Mouse (Mus musculus): ENCODE data around the gene Guk1. TPM values are rescaled to one million over a fixed set of nuclear protein-coding genes. Genes with fewer than 3 reads are reported as not detected.

Gene Guk1
- polyA plus RNA-seq, 1 experiment from 2014 or later = 130 TPM

DNA sequence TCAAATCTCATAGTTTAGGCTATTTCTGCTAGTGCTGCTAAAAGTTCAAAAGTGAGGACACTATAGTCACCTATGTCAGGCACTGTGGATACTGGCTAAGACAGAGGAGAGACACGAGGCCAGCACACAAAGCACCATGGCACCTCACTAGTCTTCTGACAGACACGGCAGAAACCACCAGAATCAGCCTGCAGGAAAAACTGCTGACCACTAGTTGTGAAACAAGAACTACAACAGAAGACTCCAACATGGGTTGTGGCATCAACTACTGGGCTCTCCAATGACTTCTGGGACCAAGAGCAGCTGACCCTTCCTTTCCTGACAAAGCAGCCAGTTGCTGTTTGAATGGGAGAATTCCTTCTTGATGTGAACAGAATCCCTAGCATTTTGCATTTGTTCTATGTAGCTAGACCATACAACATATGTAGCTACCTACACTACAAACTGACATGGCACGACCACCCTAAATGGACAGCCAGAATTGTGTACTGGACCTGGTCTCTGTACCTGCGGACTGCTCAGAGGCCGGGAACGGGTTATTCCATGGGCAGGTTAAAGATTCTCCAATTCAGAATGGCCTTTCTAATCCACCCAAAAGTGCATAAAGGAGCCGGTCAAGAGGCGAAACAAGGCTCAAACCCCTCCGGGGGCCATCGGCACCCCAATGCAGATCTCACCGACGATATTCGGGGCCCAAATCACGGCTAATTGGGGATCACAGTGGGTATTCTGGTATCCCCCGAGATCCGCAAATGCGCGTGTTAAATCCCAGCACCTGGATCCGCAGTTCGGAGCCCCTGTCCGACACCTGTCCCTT is 35.0 kb upstream of the Guk1 start:
- 4% methylated on average over 21 of the region's 21 CpGs for WGBS
- Histone ChIP-seq H3K9ac (replicated peaks; ENCODE audit: low read depth, low read length) (peak overlapping the region; percentile 91), H3K27me3 (ENCODE audit: control insufficient read depth, insufficient read depth, low read length) (no peaks in the 10 kb centered on the region), H3K4me2 (replicated peaks; ENCODE audit: low read depth, low read length) (peak overlapping the region; percentile 82), H3K9me3 (ENCODE audit: control insufficient read depth, low read depth, low read length) (no peaks in the 10 kb centered on the region), H3K36me3 (ENCODE audit: control insufficient read depth, insufficient read depth, low read length) (peaks cover 3% of the 10 kb centered on the region; the same call in 1 of the 2 replicates), H3K27ac (ENCODE audit: low read length) (peak overlapping the region; percentile 97), H3K4me3 (ENCODE audit: low read depth, low read length) (peak overlapping the region; percentile 92), H3K4me1 (ENCODE audit: control insufficient read depth, insufficient read depth, low read length) (peaks cover 24% of the 10 kb centered on the region)
- no peak for ATAC-seq (ENCODE audit: insufficient number of reproducible peaks, insufficient read depth, low FRiP score, low read depth)

DNA sequence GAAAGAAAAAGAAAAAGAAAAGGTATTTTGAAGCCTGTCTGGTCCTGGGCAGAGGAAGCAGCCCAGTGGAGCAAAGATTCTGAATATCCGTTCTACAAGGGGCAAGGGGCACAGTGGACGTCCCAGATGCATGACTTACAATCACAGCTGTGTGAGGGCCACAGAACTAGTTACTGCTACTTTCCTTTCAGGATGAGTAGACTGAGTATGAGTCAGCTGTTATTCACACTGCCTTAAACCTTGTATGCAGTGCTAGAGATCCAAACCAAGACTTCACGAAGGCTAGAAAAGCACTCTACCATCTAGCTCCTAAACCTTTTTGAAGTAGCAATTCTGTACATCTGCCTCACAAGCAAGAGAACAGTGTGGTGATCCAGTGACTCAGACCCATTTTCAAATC is 34.2 kb upstream of the Guk1 start:
- no peaks in the 10 kb centered on the region for H3K27me3 ChIP-seq (ENCODE audit: control insufficient read depth, insufficient read depth, low read length)
- peak overlapping the region; percentile 82 for H3K4me2 ChIP-seq (replicated peaks; ENCODE audit: low read depth, low read length)
- H3K9ac ChIP-seq (replicated peaks; ENCODE audit: low read depth, low read length) = peak overlapping the region; percentile 91
- peaks cover 26% of the 10 kb centered on the region for H3K4me1 ChIP-seq (ENCODE audit: control insufficient read depth, insufficient read depth, low read length)
- no peaks in the 10 kb centered on the region for H3K9me3 ChIP-seq (ENCODE audit: control insufficient read depth, low read depth, low read length)
- H3K4me3 ChIP-seq (ENCODE audit: low read depth, low read length) = peak overlapping the region; percentile 92
- H3K36me3 ChIP-seq (ENCODE audit: control insufficient read depth, insufficient read depth, low read length) = peaks cover 3% of the 10 kb centered on the region; the same call in 1 of the 2 replicates
- H3K27ac ChIP-seq (ENCODE audit: low read length) = 0 out of 2 replicates have a peak overlapping the region, but pooled peaks have one; percentile 11
- WGBS = 34% methylated on average over 3 of the region's 3 CpGs
- no peak for ATAC-seq (ENCODE audit: insufficient number of reproducible peaks, insufficient read depth, low FRiP score, low read depth)

DNA sequence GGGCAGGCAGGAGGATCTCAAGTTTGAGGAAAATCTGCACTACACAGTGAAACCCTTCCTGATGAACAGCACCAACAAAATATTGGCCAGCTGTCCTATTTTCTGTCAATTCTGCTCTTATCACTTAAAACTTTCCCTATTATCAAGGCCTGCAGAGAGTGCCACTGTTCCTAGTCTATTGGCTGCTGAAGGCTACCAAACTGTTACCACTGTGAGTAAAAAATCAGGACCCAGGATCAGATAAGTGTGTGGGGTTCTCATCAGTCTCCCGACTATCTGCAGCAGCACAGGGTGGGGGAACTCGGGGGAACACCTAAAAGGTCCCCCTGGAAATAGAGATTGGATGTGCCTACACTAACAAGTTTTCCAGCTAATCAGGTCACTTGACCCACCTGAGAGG is 33.2 kb upstream of the Guk1 start:
- H3K4me1 ChIP-seq (ENCODE audit: control insufficient read depth, insufficient read depth, low read length) = peaks cover 28% of the 10 kb centered on the region
- H3K4me3 ChIP-seq (ENCODE audit: low read depth, low read length) = no peak overlapping the region; the same call in 1 of the 2 replicates

DNA sequence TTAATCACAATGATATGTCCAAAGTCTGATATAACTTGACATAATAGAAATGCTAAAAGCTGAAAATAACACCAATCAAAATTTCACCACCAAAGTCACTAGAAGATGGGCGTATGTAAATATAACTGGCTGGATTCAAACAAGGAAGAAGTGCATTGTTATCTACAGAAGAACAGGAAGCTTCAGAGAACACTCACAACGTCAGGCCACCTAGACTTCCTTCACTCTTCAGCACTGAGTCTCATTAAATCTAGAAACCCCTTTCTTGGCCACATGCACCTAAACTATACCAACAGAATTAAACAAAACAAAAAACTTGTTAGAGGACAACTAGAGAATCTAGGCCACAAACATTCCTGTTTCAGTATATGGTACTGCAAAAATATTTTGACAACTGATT is 32.5 kb upstream of the Guk1 start:
- Histone ChIP-seq H3K4me1 (ENCODE audit: control insufficient read depth, insufficient read depth, low read length) (peaks cover 28% of the 10 kb centered on the region), H3K36me3 (ENCODE audit: control insufficient read depth, insufficient read depth, low read length) (peaks cover 6% of the 10 kb centered on the region), H3K4me3 (ENCODE audit: low read depth, low read length) (no peak overlapping the region), H3K27ac (ENCODE audit: low read length) (no peak overlapping the region), H3K9ac (replicated peaks; ENCODE audit: low read depth, low read length) (no peak overlapping the region), H3K4me2 (replicated peaks; ENCODE audit: low read depth, low read length) (no peak overlapping the region), H3K9me3 (ENCODE audit: control insufficient read depth, low read depth, low read length) (no peaks in the 10 kb centered on the region), H3K27me3 (ENCODE audit: control insufficient read depth, insufficient read depth, low read length) (no peaks in the 10 kb centered on the region)
- 54% methylated on average over 2 of the region's 2 CpGs for WGBS
- ATAC-seq (ENCODE audit: insufficient number of reproducible peaks, insufficient read depth, low FRiP score, low read depth) = no peak

More for the DNA sequence above, 33.2 kb upstream of the Guk1 start:
- no peak overlapping the region for H3K27ac ChIP-seq (ENCODE audit: low read length)
- WGBS = 71% methylated on average over 2 of the region's 2 CpGs
- ATAC-seq (ENCODE audit: insufficient number of reproducible peaks, insufficient read depth, low FRiP score, low read depth) = no peak
- no peaks in the 10 kb centered on the region for H3K9me3 ChIP-seq (ENCODE audit: control insufficient read depth, low read depth, low read length)
- H3K4me2 ChIP-seq (replicated peaks; ENCODE audit: low read depth, low read length) = peak overlapping the region; percentile 82; the same call in 1 of the 2 replicates
- peaks cover 6% of the 10 kb centered on the region for H3K36me3 ChIP-seq (ENCODE audit: control insufficient read depth, insufficient read depth, low read length)
- H3K27me3 ChIP-seq (ENCODE audit: control insufficient read depth, insufficient read depth, low read length) = no peaks in the 10 kb centered on the region
- no peak overlapping the region for H3K9ac ChIP-seq (replicated peaks; ENCODE audit: low read depth, low read length)

DNA sequence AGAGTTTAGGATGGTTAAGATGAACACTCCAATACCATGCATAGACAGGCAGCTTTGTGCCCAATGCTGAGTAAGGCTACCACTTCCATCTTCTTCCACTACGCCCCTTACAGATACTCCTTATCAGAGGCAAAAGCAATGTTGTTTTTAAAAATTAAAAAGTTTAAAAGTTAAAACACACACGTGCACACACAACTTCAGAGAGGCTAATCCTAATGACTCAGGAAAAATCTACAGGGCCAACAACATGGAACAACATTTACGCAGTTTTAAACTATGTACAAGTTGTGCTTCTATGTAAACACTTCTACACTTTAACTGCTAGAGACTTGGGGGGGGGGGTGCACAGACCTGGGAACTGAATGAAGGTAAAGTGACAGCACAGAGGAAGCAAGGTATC is 32.0 kb upstream of the Guk1 start:
- no peak for ATAC-seq (ENCODE audit: insufficient number of reproducible peaks, insufficient read depth, low FRiP score, low read depth)
- Histone ChIP-seq H3K4me2 (replicated peaks; ENCODE audit: low read depth, low read length) (no peak overlapping the region), H3K36me3 (ENCODE audit: control insufficient read depth, insufficient read depth, low read length) (peaks cover 6% of the 10 kb centered on the region), H3K27me3 (ENCODE audit: control insufficient read depth, insufficient read depth, low read length) (no peaks in the 10 kb centered on the region), H3K9me3 (ENCODE audit: control insufficient read depth, low read depth, low read length) (no peaks in the 10 kb centered on the region), H3K9ac (replicated peaks; ENCODE audit: low read depth, low read length) (no peak overlapping the region), H3K4me3 (ENCODE audit: low read depth, low read length) (no peak overlapping the region), H3K4me1 (ENCODE audit: control insufficient read depth, insufficient read depth, low read length) (peaks cover 28% of the 10 kb centered on the region), H3K27ac (ENCODE audit: low read length) (no peak overlapping the region)
- WGBS = 82% methylated on average over 3 of the region's 3 CpGs

DNA sequence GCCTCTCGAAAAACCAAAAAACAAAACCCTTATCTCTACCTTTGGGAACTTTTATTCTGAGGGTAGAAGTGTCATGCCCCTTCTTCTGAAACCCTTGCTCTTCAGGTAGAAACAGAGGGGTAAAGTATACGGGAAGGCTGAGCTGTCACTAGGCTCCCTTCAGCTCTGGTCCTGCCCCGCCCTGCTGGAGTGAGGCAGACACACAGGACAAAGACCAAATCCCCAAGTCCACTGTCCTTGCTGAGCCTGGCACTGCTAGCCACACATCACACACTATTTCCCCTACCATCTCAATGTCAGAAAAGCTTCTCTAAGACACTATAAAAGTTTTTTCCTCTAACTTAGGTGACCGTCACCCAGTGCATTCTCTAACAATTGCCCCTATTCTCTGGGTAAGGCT is 30.3 kb upstream of the Guk1 start:
- WGBS = 86% methylated on average over 4 of the region's 4 CpGs
- Histone ChIP-seq H3K36me3 (ENCODE audit: control insufficient read depth, insufficient read depth, low read length) (peaks cover 11% of the 10 kb centered on the region), H3K9me3 (ENCODE audit: control insufficient read depth, low read depth, low read length) (no peaks in the 10 kb centered on the region), H3K4me1 (ENCODE audit: control insufficient read depth, insufficient read depth, low read length) (peaks cover 34% of the 10 kb centered on the region), H3K4me3 (ENCODE audit: low read depth, low read length) (no peak overlapping the region), H3K4me2 (replicated peaks; ENCODE audit: low read depth, low read length) (no peak overlapping the region), H3K27ac (ENCODE audit: low read length) (no peak overlapping the region), H3K9ac (replicated peaks; ENCODE audit: low read depth, low read length) (no peak overlapping the region), H3K27me3 (ENCODE audit: control insufficient read depth, insufficient read depth, low read length) (no peaks in the 10 kb centered on the region)
- ATAC-seq (ENCODE audit: insufficient number of reproducible peaks, insufficient read depth, low FRiP score, low read depth) = no peak

DNA sequence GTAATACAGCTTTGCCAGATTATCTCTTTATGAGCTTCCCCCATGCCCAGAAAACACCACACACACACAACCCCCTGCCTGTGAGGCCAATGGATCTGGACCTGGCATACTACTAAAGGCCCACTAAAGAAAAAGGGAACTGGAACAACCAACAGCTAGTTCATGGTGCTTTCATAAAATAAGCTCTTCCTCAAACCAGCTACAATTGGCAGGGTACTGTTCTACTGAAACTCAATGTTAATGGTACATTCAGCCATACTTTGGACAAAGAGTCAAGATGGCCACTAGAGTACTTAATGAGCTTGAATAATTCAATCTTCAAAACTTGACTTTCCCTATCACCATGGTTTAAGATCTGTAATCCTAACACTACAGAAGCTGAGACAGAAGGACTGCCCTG is 29.6 kb upstream of the Guk1 start:
- Histone ChIP-seq H3K36me3 (ENCODE audit: control insufficient read depth, insufficient read depth, low read length) (peaks cover 11% of the 10 kb centered on the region), H3K9me3 (ENCODE audit: control insufficient read depth, low read depth, low read length) (no peaks in the 10 kb centered on the region), H3K27me3 (ENCODE audit: control insufficient read depth, insufficient read depth, low read length) (no peaks in the 10 kb centered on the region), H3K4me2 (replicated peaks; ENCODE audit: low read depth, low read length) (no peak overlapping the region), H3K4me1 (ENCODE audit: control insufficient read depth, insufficient read depth, low read length) (peaks cover 36% of the 10 kb centered on the region), H3K27ac (ENCODE audit: low read length) (no peak overlapping the region), H3K4me3 (ENCODE audit: low read depth, low read length) (no peak overlapping the region), H3K9ac (replicated peaks; ENCODE audit: low read depth, low read length) (no peak overlapping the region)
- no peak for ATAC-seq (ENCODE audit: insufficient number of reproducible peaks, insufficient read depth, low FRiP score, low read depth)

DNA sequence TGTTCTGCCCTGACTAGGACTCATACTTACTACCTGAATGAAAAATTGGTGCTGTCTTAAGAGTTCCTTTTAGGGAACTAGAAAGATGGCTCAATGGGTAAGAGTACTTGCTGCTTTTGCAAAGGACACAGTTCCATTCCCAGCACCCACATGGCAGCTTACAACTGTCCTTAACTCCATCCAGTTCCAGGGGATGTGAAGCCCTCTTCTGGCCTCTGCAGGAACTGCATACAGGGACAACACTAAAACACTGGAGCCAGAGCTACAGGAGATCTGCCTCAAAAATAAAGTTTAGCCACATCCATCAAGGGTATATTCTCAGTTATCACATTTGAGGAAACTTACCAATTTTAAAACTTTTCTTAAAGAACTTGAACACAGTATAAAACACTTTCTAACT is 27.1 kb upstream of the Guk1 start:
- H3K9ac ChIP-seq (replicated peaks; ENCODE audit: low read depth, low read length) = no peak overlapping the region
- no peaks in the 10 kb centered on the region for H3K9me3 ChIP-seq (ENCODE audit: control insufficient read depth, low read depth, low read length)
- H3K4me1 ChIP-seq (ENCODE audit: control insufficient read depth, insufficient read depth, low read length) = peaks cover 19% of the 10 kb centered on the region; the same call in 1 of the 2 replicates
- H3K27ac ChIP-seq (ENCODE audit: low read length) = peak overlapping the region; percentile 62; the same call in 1 of the 2 replicates
- H3K36me3 ChIP-seq (ENCODE audit: control insufficient read depth, insufficient read depth, low read length) = peaks cover 18% of the 10 kb centered on the region
- ATAC-seq (ENCODE audit: insufficient number of reproducible peaks, insufficient read depth, low FRiP score, low read depth) = no peak
- H3K4me2 ChIP-seq (replicated peaks; ENCODE audit: low read depth, low read length) = peak overlapping the region; percentile 15; the same call in 1 of the 2 replicates
- H3K27me3 ChIP-seq (ENCODE audit: control insufficient read depth, insufficient read depth, low read length) = no peaks in the 10 kb centered on the region
- H3K4me3 ChIP-seq (ENCODE audit: low read depth, low read length) = no peak overlapping the region

Measured in stomach, embryonic 14.5 days (tissue).